Mouse (Mus musculus): ENCODE measurements around the gene Hes5. TPM values are rescaled to one million over a fixed set of nuclear protein-coding genes. Genes with fewer than 3 reads are reported as not detected.

Gene Hes5
- total RNA-seq, 2 experiments from 2014 or later = not detected

GRCm38 (mm10) chr4:155011312-155012025 is 50.7 kb downstream of the Hes5 start:
- DNase-seq (ENCODE audit: low spot score) = no peak

Other genes starting within 250 kb of the Hes5 start
- under 1 TPM in 1 of 2 experiments, not detected in 1; 0.14 TPM for gene Ttc34, start 123.5 kb upstream of the Hes5 start, total RNA-seq (2021)
- not detected for gene Mmel1, start 91.3 kb upstream of the Hes5 start, total RNA-seq (2021)
- 10 to 100 TPM; 69.5 to 73.0 TPM for gene Fam213b, start 61.8 kb upstream of the Hes5 start, total RNA-seq (2021)
- 1 to 10 TPM; 1.3 to 1.9 TPM for gene Tnfrsf14, start 32.4 kb upstream of the Hes5 start, total RNA-seq (2021)
- 10 to 100 TPM; 31.9 to 35.6 TPM for gene Pank4, start 3.2 kb downstream of the Hes5 start, total RNA-seq (2021)
- under 1 TPM; 0.09 TPM for gene Plch2, start 95.9 kb downstream of the Hes5 start, total RNA-seq (2021)
- 10 to 100 TPM; 11.2 to 12.6 TPM for gene Pex10, start 106.1 kb downstream of the Hes5 start, total RNA-seq (2021)
- 10 to 100 TPM; 53.0 to 58.0 TPM for gene Rer1, start 125.5 kb downstream of the Hes5 start, total RNA-seq (2021)
- gene Morn1, start 125.7 kb downstream of the Hes5 start, total RNA-seq (2021) = 1 to 10 TPM in 1 of 2 experiments, under 1 TPM in 1; 1.00 to 1.9 TPM